Mouse (Mus musculus) ovary, postnatal 36 days (tissue): ENCODE measurements around the gene Ptprt.

Experiments used
- DNase-seq: peaks from one replicate; pipeline ENCODE4 v3.0.0; 2022; ENCODE audit warnings: low spot score, mixed read lengths

Ptprt gene

GRCm38 (mm10) chr2:162660941-162661386 lies at the start of gene Ptprt:
TSS of gene Ptprt (minus strand) at chr2:162661147.
- peak; percentile 10 for DNase-seq

- no peak for DNase-seq
Measured at GRCm38 (mm10) chr2:162710443-162710842, 49.5 kb upstream of the Ptprt start.

GRCm38 (mm10) chr2:162699691-162700090 lies 38.7 kb upstream of the Ptprt start:
- no peak for DNase-seq

- no peak for DNase-seq
Measured at GRCm38 (mm10) chr2:162699036-162699435, 38.1 kb upstream of the Ptprt start.

- DNase-seq = no peak
Measured at GRCm38 (mm10) chr2:162698068-162698467, 37.1 kb upstream of the Ptprt start.

- DNase-seq = no peak
Measured at GRCm38 (mm10) chr2:162697151-162697550, 36.2 kb upstream of the Ptprt start.

- no peak for DNase-seq
Measured at GRCm38 (mm10) chr2:162692143-162692542, 31.2 kb upstream of the Ptprt start.

- DNase-seq = peak; percentile 10
Measured at GRCm38 (mm10) chr2:162682674-162683073, 21.7 kb upstream of the Ptprt start.

- no peak for DNase-seq
Measured at GRCm38 (mm10) chr2:162662431-162662970, 1.6 kb upstream of the Ptprt start.

GRCm38 (mm10) chr2:162661733-162662132 lies 786 bp upstream of the Ptprt start:
- no peak for DNase-seq

GRCm38 (mm10) chr2:162660231-162660940 lies 561 bp downstream of the Ptprt start:
- DNase-seq = peak; percentile 12

- DNase-seq = peak; percentile 79
Measured at GRCm38 (mm10) chr2:162658997-162659396, 1.9 kb downstream of the Ptprt start.

GRCm38 (mm10) chr2:162657541-162657940 lies 3.4 kb downstream of the Ptprt start:
- DNase-seq = no peak

GRCm38 (mm10) chr2:162654416-162654815 lies 6.5 kb downstream of the Ptprt start:
- no peak for DNase-seq

- DNase-seq = no peak
Measured at GRCm38 (mm10) chr2:162638676-162639075, 22.3 kb downstream of the Ptprt start.

- no peak for DNase-seq
Measured at GRCm38 (mm10) chr2:162637537-162637936, 23.4 kb downstream of the Ptprt start.

- DNase-seq = no peak
Measured at GRCm38 (mm10) chr2:162636387-162637009, 24.4 kb downstream of the Ptprt start.

- no peak for DNase-seq
Measured at GRCm38 (mm10) chr2:162634901-162635300, 26.0 kb downstream of the Ptprt start.

- no peak for DNase-seq
Measured at GRCm38 (mm10) chr2:162626076-162626475, 34.9 kb downstream of the Ptprt start.

- no peak for DNase-seq
Measured at GRCm38 (mm10) chr2:162624707-162625106, 36.2 kb downstream of the Ptprt start.

GRCm38 (mm10) chr2:162614256-162614655 lies 46.7 kb downstream of the Ptprt start:
- no peak for DNase-seq

GRCm38 (mm10) chr2:162613480-162613879 lies 47.5 kb downstream of the Ptprt start:
- DNase-seq = no peak

- no peak for DNase-seq
Measured at GRCm38 (mm10) chr2:162602721-162603120, 58.2 kb downstream of the Ptprt start.
